Mouse (Mus musculus): ENCODE data around the gene Sympk. TPM values are rescaled to one million over a fixed set of nuclear protein-coding genes. Genes with fewer than 3 reads are reported as not detected.

The Sympk gene
- polyA plus RNA-seq, 1 experiment from 2014 or later = 26.8 TPM

DNA sequence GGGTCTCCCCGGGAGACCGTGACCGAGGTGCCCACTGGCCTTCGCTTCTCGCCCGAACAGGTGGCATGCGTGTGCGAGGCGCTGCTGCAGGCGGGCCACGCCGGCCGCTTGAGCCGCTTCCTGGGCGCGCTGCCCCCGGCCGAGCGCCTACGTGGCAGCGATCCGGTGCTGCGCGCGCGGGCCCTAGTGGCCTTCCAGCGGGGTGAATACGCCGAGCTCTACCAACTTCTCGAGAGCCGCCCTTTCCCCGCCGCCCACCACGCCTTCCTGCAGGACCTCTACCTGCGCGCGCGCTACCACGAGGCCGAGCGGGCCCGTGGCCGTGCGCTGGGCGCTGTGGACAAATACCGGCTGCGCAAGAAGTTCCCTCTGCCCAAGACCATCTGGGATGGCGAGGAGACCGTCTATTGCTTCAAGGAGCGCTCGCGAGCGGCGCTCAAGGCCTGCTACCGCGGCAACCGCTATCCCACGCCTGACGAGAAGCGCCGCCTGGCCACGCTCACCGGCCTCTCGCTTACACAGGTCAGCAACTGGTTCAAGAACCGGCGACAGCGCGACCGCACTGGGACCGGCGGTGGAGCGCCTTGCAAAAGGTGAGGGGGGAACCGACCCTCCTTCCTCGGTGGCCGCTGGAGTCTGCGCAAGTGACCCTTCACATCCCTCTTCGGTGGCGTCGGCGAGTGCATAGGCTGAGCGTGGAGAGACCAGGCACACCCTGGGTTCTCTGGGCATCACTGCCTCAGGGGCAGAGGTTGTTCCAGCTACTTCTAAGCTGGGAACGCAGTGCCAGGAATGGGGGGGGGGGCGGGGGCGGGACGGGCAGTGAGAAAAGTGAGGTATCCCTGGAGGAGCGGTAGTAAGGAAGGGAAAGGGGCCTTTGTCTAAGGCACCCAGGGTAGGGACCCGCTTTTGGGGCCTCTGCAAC lies 70.9 kb downstream of the Sympk start:
- peak; percentile 71 for DNase-seq
- Histone ChIP-seq H3K27me3 (ENCODE audit: insufficient read depth, low read length) (no peaks in the 10 kb centered on the region), H3K4me1 (ENCODE audit: insufficient read depth) (peaks cover 8% of the 10 kb centered on the region), H3K4me2 (peak overlapping the region; percentile 91), H3K36me3 (ENCODE audit: insufficient read depth) (peaks cover 31% of the 10 kb centered on the region), H3K27ac (ENCODE audit: low read depth) (peak overlapping the region; percentile 97), H3K9ac (peak overlapping the region; percentile 88), H3K9me3 (ENCODE audit: low read depth, low read length) (no peaks in the 10 kb centered on the region), H3K4me3 (ENCODE audit: low read depth, low read length) (peak overlapping the region; percentile 77)
- under 1% methylated on average over 87 of the region's 87 CpGs for WGBS
- ATAC-seq (ENCODE audit: insufficient read depth) = no peak; the same call in 1 of the 2 replicates
- TF ChIP-seq CTCF (IDR thresholded peaks at IDR 0.05; ENCODE audit: low read depth) = no peak

DNA sequence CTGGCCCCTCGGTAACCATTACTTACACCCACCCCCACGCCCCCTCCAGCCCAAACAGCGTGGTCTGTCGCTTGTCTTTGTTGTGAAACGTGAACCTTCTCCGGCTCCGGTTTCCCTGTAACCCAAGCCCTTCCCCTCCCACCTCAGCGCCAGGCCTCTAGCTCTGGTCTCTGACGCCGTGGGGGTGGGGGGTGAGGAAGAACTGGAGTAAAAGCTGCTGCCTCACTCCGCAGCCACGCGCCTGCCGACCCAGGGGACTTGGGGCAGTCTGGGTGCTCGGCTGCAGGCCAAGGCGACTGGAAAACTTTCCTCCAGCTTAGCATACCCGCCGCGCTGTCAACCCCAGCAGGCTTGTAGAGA lies 71.6 kb downstream of the Sympk start:
- no peak for TF ChIP-seq CTCF (IDR thresholded peaks at IDR 0.05; ENCODE audit: low read depth)
- H3K9me3 ChIP-seq (ENCODE audit: low read depth, low read length) = no peaks in the 10 kb centered on the region
- peaks cover 25% of the 10 kb centered on the region for H3K36me3 ChIP-seq (ENCODE audit: insufficient read depth)
- ATAC-seq (ENCODE audit: insufficient read depth) (peak; percentile 21), DNase-seq (peak; percentile 85)
- peak overlapping the region; percentile 77 for H3K4me3 ChIP-seq (ENCODE audit: low read depth, low read length)
- no peaks in the 10 kb centered on the region for H3K27me3 ChIP-seq (ENCODE audit: insufficient read depth, low read length)
- WGBS = 1% methylated on average over 19 of the region's 19 CpGs
- peak overlapping the region; percentile 88 for H3K9ac ChIP-seq
- H3K27ac ChIP-seq (ENCODE audit: low read depth) = peak overlapping the region; percentile 97
- peak overlapping the region; percentile 91 for H3K4me2 ChIP-seq
- H3K4me1 ChIP-seq (ENCODE audit: insufficient read depth) = peaks cover 8% of the 10 kb centered on the region

DNA sequence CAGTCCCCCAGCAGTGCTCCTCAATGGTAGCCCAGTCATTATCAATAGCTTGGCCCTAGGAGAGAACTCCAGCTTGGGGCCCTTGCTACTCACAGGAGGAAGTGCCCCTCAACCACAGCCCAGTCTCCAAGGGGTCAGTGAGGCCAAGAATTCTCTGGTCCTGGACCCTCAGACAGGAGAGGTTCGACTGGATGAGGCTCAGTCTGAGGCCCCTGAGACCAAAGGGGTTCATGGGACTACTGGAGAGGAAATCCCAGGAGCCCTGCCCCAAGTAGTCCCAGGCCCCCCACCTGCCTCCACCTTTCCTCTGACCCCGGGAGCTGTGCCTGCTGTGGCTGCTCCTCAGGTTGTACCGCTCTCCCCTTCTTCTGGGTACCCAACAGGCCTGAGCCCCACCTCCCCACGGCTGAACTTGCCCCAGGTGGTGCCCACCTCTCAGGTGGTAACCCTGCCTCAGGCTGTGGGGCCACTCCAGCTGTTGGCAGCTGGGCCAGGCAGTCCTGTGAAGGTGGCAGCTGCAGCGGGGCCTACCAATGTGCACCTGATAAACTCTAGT lies 72.3 kb downstream of the Sympk start:
- 38% methylated on average over 5 of the region's 5 CpGs for WGBS
- DNase-seq (no peak), ATAC-seq (ENCODE audit: insufficient read depth) (no peak)
- Histone ChIP-seq H3K9me3 (ENCODE audit: low read depth, low read length) (no peaks in the 10 kb centered on the region), H3K36me3 (ENCODE audit: insufficient read depth) (peaks cover 19% of the 10 kb centered on the region), H3K4me2 (peak overlapping the region; percentile 91), H3K27ac (ENCODE audit: low read depth) (peak overlapping the region; percentile 97; the same call in 1 of the 2 replicates), H3K4me1 (ENCODE audit: insufficient read depth) (peaks cover 8% of the 10 kb centered on the region), H3K27me3 (ENCODE audit: insufficient read depth, low read length) (no peaks in the 10 kb centered on the region), H3K4me3 (ENCODE audit: low read depth, low read length) (peak overlapping the region; percentile 77), H3K9ac (peak overlapping the region; percentile 88)
- TF ChIP-seq CTCF (IDR thresholded peaks at IDR 0.05; ENCODE audit: low read depth) = no peak

DNA sequence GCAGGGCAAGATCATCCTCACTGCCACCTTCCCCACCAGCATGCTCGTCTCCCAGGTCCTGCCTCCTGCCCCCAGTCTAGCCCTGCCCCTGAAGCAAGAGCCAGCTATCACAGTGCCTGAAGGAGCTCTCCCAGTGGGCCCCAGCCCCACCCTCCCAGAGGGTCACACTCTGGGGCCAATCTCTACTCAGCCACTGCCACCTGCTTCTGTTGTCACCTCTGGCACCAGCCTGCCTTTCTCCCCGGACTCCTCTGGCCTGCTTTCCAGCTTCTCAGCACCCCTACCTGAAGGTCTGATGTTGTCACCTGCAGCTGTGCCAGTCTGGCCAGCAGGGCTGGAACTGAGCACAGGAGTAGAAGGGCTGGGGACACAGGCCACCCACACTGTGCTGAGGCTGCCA lies 73.0 kb downstream of the Sympk start:
- Histone ChIP-seq H3K27me3 (ENCODE audit: insufficient read depth, low read length) (no peaks in the 10 kb centered on the region), H3K4me1 (ENCODE audit: insufficient read depth) (peaks cover 8% of the 10 kb centered on the region), H3K9ac (no peak overlapping the region), H3K9me3 (ENCODE audit: low read depth, low read length) (no peaks in the 10 kb centered on the region), H3K4me2 (no peak overlapping the region), H3K36me3 (ENCODE audit: insufficient read depth) (peaks cover 16% of the 10 kb centered on the region), H3K27ac (ENCODE audit: low read depth) (no peak overlapping the region), H3K4me3 (ENCODE audit: low read depth, low read length) (0 out of 2 replicates have a peak overlapping the region, but pooled peaks have one; percentile 3)
- ATAC-seq (ENCODE audit: insufficient read depth) = no peak
- WGBS = 50% methylated on average over 2 of the region's 2 CpGs
- no peak for DNase-seq
- TF ChIP-seq CTCF (IDR thresholded peaks at IDR 0.05; ENCODE audit: low read depth) = no peak

DNA sequence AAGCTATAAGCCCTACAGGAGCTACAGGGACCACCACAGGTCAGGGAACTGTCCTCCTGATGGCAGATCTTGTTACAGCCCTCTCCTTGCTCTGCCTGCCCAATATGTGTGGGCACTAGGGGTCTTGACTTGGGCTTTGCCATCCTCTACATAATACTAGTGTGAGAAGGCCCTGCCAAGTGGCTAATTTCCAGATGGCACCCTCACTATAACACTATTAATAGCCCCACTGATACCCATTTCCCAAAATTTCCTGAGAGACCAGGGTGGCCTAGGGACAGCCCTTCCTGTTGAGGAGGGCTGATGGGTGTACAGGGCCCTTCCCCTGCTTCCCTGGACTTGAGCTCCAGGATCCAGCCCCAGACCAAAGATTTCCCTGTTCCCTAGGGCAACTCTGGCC lies 73.7 kb downstream of the Sympk start:
- Histone ChIP-seq H3K9ac (no peak overlapping the region), H3K36me3 (ENCODE audit: insufficient read depth) (peaks cover 16% of the 10 kb centered on the region), H3K4me1 (ENCODE audit: insufficient read depth) (peaks cover 8% of the 10 kb centered on the region; the same call in 1 of the 2 replicates), H3K9me3 (ENCODE audit: low read depth, low read length) (no peaks in the 10 kb centered on the region), H3K4me2 (no peak overlapping the region), H3K27me3 (ENCODE audit: insufficient read depth, low read length) (no peaks in the 10 kb centered on the region), H3K27ac (ENCODE audit: low read depth) (no peak overlapping the region), H3K4me3 (ENCODE audit: low read depth, low read length) (no peak overlapping the region)
- ATAC-seq (ENCODE audit: insufficient read depth) (no peak), DNase-seq (no peak)
- TF ChIP-seq CTCF (IDR thresholded peaks at IDR 0.05; ENCODE audit: low read depth) = no peak

DNA sequence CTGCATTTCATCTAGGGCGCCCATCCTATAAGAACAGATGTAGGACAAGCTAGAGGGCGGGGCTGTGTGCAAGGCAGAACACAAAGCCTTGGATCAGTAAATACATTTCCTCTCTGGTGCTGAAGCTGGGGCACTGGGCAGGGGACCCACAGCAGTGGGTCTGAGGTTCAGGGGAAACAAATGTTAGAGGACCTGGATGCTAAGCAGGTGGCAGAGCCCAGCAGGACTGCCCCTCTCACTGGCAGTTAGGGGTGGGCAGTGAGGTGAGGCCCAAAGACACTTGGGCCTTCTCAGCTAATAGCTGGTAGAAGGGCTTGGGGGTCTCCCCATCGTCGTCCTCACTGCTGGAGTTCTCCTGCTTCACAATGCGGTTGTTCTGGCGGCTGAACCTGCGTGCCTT lies 74.6 kb downstream of the Sympk start:
- ATAC-seq (ENCODE audit: insufficient read depth) = no peak
- Histone ChIP-seq H3K9me3 (ENCODE audit: low read depth, low read length) (no peaks in the 10 kb centered on the region), H3K9ac (no peak overlapping the region; the same call in 1 of the 2 replicates), H3K27ac (ENCODE audit: low read depth) (no peak overlapping the region), H3K27me3 (ENCODE audit: insufficient read depth, low read length) (no peaks in the 10 kb centered on the region), H3K4me2 (no peak overlapping the region), H3K36me3 (ENCODE audit: insufficient read depth) (peaks cover 16% of the 10 kb centered on the region), H3K4me3 (ENCODE audit: low read depth, low read length) (no peak overlapping the region), H3K4me1 (ENCODE audit: insufficient read depth) (peaks cover 8% of the 10 kb centered on the region; the same call in 1 of the 2 replicates)
- TF ChIP-seq CTCF (IDR thresholded peaks at IDR 0.05; ENCODE audit: low read depth) = no peak
- no peak for DNase-seq
- WGBS = 56% methylated on average over 7 of the region's 7 CpGs

DNA sequence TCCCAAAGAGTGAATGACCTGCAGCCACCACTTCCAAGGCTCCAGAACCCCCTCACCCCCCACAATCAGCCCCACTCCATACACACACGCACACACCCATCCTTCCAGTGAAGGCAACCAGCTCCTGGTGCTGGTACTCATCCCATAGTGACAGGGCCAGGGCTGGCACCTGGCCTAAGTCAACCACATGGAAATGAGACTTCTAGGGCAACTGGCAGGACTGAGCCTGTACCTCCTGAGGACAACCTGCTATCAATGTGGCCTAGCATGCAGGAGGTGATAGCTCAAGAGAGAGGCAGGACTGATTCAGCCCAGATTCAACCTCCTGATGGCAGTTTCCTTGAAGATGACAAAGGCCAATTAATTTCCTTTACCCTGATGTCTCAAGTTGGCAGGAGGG lies 76.1 kb downstream of the Sympk start:
- 67% methylated on average over 1 of the region's 1 CpGs for WGBS
- ATAC-seq (ENCODE audit: insufficient read depth) = no peak

More for the DNA sequence above, 76.1 kb downstream of the Sympk start:
- Histone ChIP-seq H3K9ac (no peak overlapping the region), H3K4me1 (ENCODE audit: insufficient read depth) (peaks cover 8% of the 10 kb centered on the region; the same call in 1 of the 2 replicates), H3K4me3 (ENCODE audit: low read depth, low read length) (no peak overlapping the region), H3K9me3 (ENCODE audit: low read depth, low read length) (no peaks in the 10 kb centered on the region), H3K4me2 (no peak overlapping the region), H3K27ac (ENCODE audit: low read depth) (no peak overlapping the region), H3K36me3 (ENCODE audit: insufficient read depth) (peaks cover 16% of the 10 kb centered on the region), H3K27me3 (ENCODE audit: insufficient read depth, low read length) (no peaks in the 10 kb centered on the region)
- no peak for TF ChIP-seq CTCF (IDR thresholded peaks at IDR 0.05; ENCODE audit: low read depth)
- no peak for DNase-seq
